Comparison of ENCODE assay signal across 34 mouse cellular contexts in genomic region chr2:33146994-33147393, GRCm38 (mm10).
"Had no signal": no experiment of that assay in that cellular context is flagged by ENCODE, and none has a peak within 500 bp of the region (broad histone marks: within the 10 kb centered on the region; RNA-seq: fewer than 3 reads in every experiment).

No protein-coding gene starts in this region.

- H3K27me3 ChIP-seq: heart, embryonic 12.5 days; heart, embryonic 13.5 days; heart, embryonic 15.5 days; hindbrain, embryonic 12.5 days; hindbrain, embryonic 13.5 days; hindbrain, embryonic 15.5 days; intestine, embryonic 15.5 days; kidney, embryonic 15.5 days had no signal

- H3K9ac ChIP-seq: heart, embryonic 12.5 days; heart, embryonic 13.5 days; heart, embryonic 15.5 days; hindbrain, embryonic 12.5 days; hindbrain, embryonic 13.5 days; hindbrain, embryonic 14.5 days; hindbrain, embryonic 15.5 days; intestine, embryonic 15.5 days; kidney, embryonic 15.5 days had no signal

- H3K4me2 ChIP-seq: heart, embryonic 12.5 days; heart, embryonic 13.5 days; heart, embryonic 15.5 days; hindbrain, embryonic 12.5 days; hindbrain, embryonic 13.5 days; hindbrain, embryonic 14.5 days; hindbrain, embryonic 15.5 days; intestine, embryonic 15.5 days; kidney, embryonic 15.5 days had no signal

- H3K9me3 ChIP-seq: heart, embryonic 12.5 days; heart, embryonic 13.5 days; heart, embryonic 15.5 days; hindbrain, embryonic 10.5 days; hindbrain, embryonic 12.5 days; hindbrain, embryonic 13.5 days; hindbrain, embryonic 15.5 days; intestine, embryonic 15.5 days; kidney, embryonic 15.5 days had no signal

- H3K4me3 ChIP-seq: heart, embryonic 12.5 days; heart, embryonic 13.5 days; heart, embryonic 15.5 days; hindbrain, embryonic 10.5 days; hindbrain, embryonic 12.5 days; hindbrain, embryonic 13.5 days; hindbrain, embryonic 15.5 days; intestine, embryonic 15.5 days; kidney, embryonic 15.5 days; layer of hippocampus, adult 2 months; left cerebral cortex, adult 2 months had no signal

- DNase-seq: heart, postnatal 10 days; heart, postnatal 14 days; heart, postnatal 36 days; heart, postnatal 4 days; kidney, adult 11 months; kidney, adult 18-20 months; kidney, adult 2 months; kidney, adult 8-10 months; kidney, adult 9 months; kidney, postnatal 10 days; kidney, postnatal 14 days; kidney, postnatal 25 days; kidney, postnatal 36 days; kidney, postnatal 4 days; layer of hippocampus, adult 9-11 months; layer of hippocampus, postnatal 36 days had no signal

- H3K4me1 ChIP-seq: hindbrain, embryonic 10.5 days; hindbrain, embryonic 12.5 days; hindbrain, embryonic 13.5 days; hindbrain, embryonic 15.5 days; intestine, embryonic 15.5 days had no signal

- H3K27ac ChIP-seq: heart, embryonic 13.5 days; heart, embryonic 15.5 days; hindbrain, embryonic 10.5 days; hindbrain, embryonic 12.5 days; hindbrain, embryonic 13.5 days; hindbrain, embryonic 14.5 days; hindbrain, embryonic 15.5 days; hindbrain, postnatal 0 days; intestine, embryonic 15.5 days; kidney, embryonic 15.5 days; kidney, postnatal 0 days; layer of hippocampus, adult 2 months; left cerebral cortex, adult 2 months had no signal

- H3K36me3 ChIP-seq: heart, embryonic 12.5 days; heart, embryonic 13.5 days; heart, embryonic 15.5 days; intestine, embryonic 15.5 days; kidney, embryonic 15.5 days had no signal

- ATAC-seq: hindbrain, embryonic 16.5 days; hindbrain, postnatal 0 days; inflammation-experienced regulatory T-cells, adult 6 months; intestine, embryonic 15.5 days; intestine, embryonic 16.5 days; intestine, postnatal 0 days had no signal
